Mouse (Mus musculus) E14TG2a.4 (cell line): ENCODE data around the gene Apoh.

ENCODE experiments used
- H3K27me3 ChIP-seq: 2 replicates; pipeline ENCODE4 v1.6.1; 2014; ENCODE audit warnings: low read length, control low read depth; ENCODE audit not compliant: insufficient read depth
- H3K36me3 ChIP-seq: 2 replicates; pipeline ENCODE4 v1.6.1; 2014; ENCODE audit warnings: low read length, control low read depth; ENCODE audit not compliant: insufficient read depth
- H3K4me1 ChIP-seq: replicated peaks from 2 replicates; pipeline ENCODE4 v1.6.1; 2014; ENCODE audit warnings: low read depth, low read length, control low read depth
- H3K4me3 ChIP-seq: replicated peaks from 2 replicates; pipeline ENCODE4 v1.5.1; 2014; ENCODE audit warnings: mild to moderate bottlenecking, low read length
- H3K9me3 ChIP-seq: 2 replicates; pipeline ENCODE4 v1.6.1; 2014; ENCODE audit warnings: low read length, control low read depth
- CTCF ChIP-seq: conservative IDR thresholded peaks from 2 replicates; pipeline ENCODE4 v1.5.1; 2014; ENCODE audit warnings: low read length
- NANOG ChIP-seq: IDR thresholded peaks from 2 replicates; pipeline ENCODE4 v1.6.1; 2014; ENCODE audit warnings: borderline replicate concordance, low read length, mixed read lengths
- POU5F1 ChIP-seq: IDR thresholded peaks from 2 replicates; pipeline ENCODE4 v1.6.1; 2014; ENCODE audit warnings: low read length, borderline replicate concordance

The Apoh gene

GRCm38 (mm10) chr11:108319162-108319561 is 24.0 kb upstream of the Apoh start:
- no peaks in the 10 kb centered on the region for H3K27me3 ChIP-seq
- no peaks in the 10 kb centered on the region for H3K36me3 ChIP-seq
- H3K4me1 ChIP-seq = 0 out of 2 replicates have a peak, but pooled peaks cover 7% of the 10 kb centered on the region
- no peak for TF ChIP-seq POU5F1
- no peak for TF ChIP-seq NANOG
- no peak for TF ChIP-seq CTCF
- H3K4me3 ChIP-seq = no peak overlapping the region
- H3K9me3 ChIP-seq = no peaks in the 10 kb centered on the region

- no peaks in the 10 kb centered on the region for H3K9me3 ChIP-seq
- TF ChIP-seq CTCF (no peak), NANOG (no peak), POU5F1 (no peak)
- H3K4me3 ChIP-seq = no peak overlapping the region
- no peaks in the 10 kb centered on the region for H3K27me3 ChIP-seq
- H3K4me1 ChIP-seq = 0 out of 2 replicates have a peak, but pooled peaks cover 7% of the 10 kb centered on the region
- no peaks in the 10 kb centered on the region for H3K36me3 ChIP-seq
These were observed 22.6 kb upstream of the Apoh start for GRCm38 (mm10) chr11:108320561-108320960.

- H3K36me3 ChIP-seq = no peaks in the 10 kb centered on the region
- TF ChIP-seq CTCF (no peak), POU5F1 (no peak), NANOG (no peak)
- no peak overlapping the region for H3K4me3 ChIP-seq
- no peaks in the 10 kb centered on the region for H3K27me3 ChIP-seq
- 0 out of 2 replicates have a peak, but pooled peaks cover 7% of the 10 kb centered on the region for H3K4me1 ChIP-seq
- H3K9me3 ChIP-seq = no peaks in the 10 kb centered on the region
These were observed 21.0 kb upstream of the Apoh start for GRCm38 (mm10) chr11:108322156-108322555.

- no peaks in the 10 kb centered on the region for H3K4me1 ChIP-seq
- no peaks in the 10 kb centered on the region for H3K36me3 ChIP-seq
- TF ChIP-seq NANOG (no peak), POU5F1 (no peak), CTCF (no peak)
- no peaks in the 10 kb centered on the region for H3K9me3 ChIP-seq
- H3K27me3 ChIP-seq = no peaks in the 10 kb centered on the region
- no peak overlapping the region for H3K4me3 ChIP-seq
These were observed 17.2 kb upstream of the Apoh start for GRCm38 (mm10) chr11:108325943-108326342.

GRCm38 (mm10) chr11:108330818-108331217 is 12.3 kb upstream of the Apoh start:
- Histone ChIP-seq H3K9me3 (no peaks in the 10 kb centered on the region), H3K36me3 (no peaks in the 10 kb centered on the region), H3K27me3 (no peaks in the 10 kb centered on the region), H3K4me1 (no peaks in the 10 kb centered on the region), H3K4me3 (no peak overlapping the region)
- no peak for TF ChIP-seq POU5F1
- TF ChIP-seq CTCF = no peak
- no peak for TF ChIP-seq NANOG

- TF ChIP-seq NANOG (no peak), POU5F1 (no peak), CTCF (no peak)
- no peak overlapping the region for H3K4me3 ChIP-seq
- H3K9me3 ChIP-seq = no peaks in the 10 kb centered on the region
- H3K36me3 ChIP-seq = no peaks in the 10 kb centered on the region
- no peaks in the 10 kb centered on the region for H3K27me3 ChIP-seq
- no peaks in the 10 kb centered on the region for H3K4me1 ChIP-seq
These were observed 10.1 kb upstream of the Apoh start for GRCm38 (mm10) chr11:108333006-108333405.

GRCm38 (mm10) chr11:108333583-108334379 is 9.4 kb upstream of the Apoh start:
- Histone ChIP-seq H3K36me3 (no peaks in the 10 kb centered on the region), H3K4me3 (no peak overlapping the region), H3K4me1 (no peaks in the 10 kb centered on the region), H3K27me3 (no peaks in the 10 kb centered on the region), H3K9me3 (no peaks in the 10 kb centered on the region)
- no peak for TF ChIP-seq NANOG
- no peak for TF ChIP-seq POU5F1
- TF ChIP-seq CTCF = no peak

- Histone ChIP-seq H3K36me3 (no peaks in the 10 kb centered on the region), H3K4me3 (no peak overlapping the region), H3K4me1 (no peaks in the 10 kb centered on the region), H3K27me3 (0 out of 2 replicates have a peak, but pooled peaks cover under 1% of the 10 kb centered on the region), H3K9me3 (no peaks in the 10 kb centered on the region)
- TF ChIP-seq CTCF (no peak), POU5F1 (no peak), NANOG (no peak)
These were observed 8.5 kb upstream of the Apoh start for GRCm38 (mm10) chr11:108334658-108335057.
